Mouse (Mus musculus): ENCODE measurements around the gene Sprtn. TPM values are rescaled to one million over a fixed set of nuclear protein-coding genes. Genes with fewer than 3 reads are reported as not detected.

Sprtn gene
- total and polyA plus RNA-seq, 3 experiments = 27.2 to 31.8 TPM; not detected in 1

DNA sequence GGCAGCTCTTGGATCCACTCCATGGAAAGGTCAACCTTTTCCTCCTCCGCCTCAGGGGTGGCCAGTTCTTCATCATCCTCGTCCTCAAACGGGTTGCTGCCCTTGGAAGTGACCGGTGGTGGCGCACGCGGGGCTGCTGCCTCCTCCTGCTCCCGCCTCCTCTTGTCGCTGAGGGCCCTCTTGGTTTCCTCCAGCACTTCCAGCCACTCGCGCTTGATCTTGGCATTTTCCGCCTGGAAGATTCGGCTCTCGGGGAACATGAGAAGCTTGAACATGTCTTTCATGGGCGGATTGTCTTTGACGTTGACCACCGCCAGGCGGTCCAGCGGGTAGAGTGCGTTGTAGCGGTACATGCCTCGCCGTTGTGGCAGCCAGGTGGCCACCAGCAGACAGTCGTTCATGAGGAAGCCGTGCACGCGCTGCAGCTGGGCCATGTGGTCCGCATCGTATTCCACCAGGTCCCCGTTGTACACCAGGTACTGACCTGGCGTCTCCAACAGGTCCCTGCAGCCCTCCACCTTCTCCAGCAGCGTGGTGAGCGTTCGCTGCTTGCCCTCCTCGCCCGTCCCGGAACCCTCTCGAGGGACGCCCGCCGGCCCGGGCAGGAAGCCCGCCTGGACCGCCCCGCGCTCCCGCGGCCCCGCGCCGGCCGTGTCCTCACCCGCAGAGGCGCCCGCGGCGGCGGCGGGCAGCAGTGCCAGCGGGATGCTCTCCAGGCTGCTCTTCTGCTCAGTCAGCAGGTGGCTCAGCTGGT is 877 bp upstream of the Sprtn start:
- H3K27ac ChIP-seq (ENCODE audit: control insufficient read depth, low read depth, low read length) = peak overlapping the region; percentile 70
- peak overlapping the region; percentile 98 for H3K9ac ChIP-seq (ENCODE audit: control insufficient read depth, low read depth, low read length, poor library complexity, severe bottlenecking)
- peak; percentile 63 for DNase-seq (ENCODE audit: low read depth, low spot score)
- H3K9me3 ChIP-seq (replicated peaks; ENCODE audit: insufficient read depth, low read length) = no peaks in the 10 kb centered on the region
- peaks cover 16 to 29% of the 10 kb centered on the region in 2 experiments for H3K36me3 ChIP-seq (ENCODE audit: control insufficient read depth in 1 of 2, insufficient read depth in 2 of 2, low read length in 2 of 2)
- peaks cover 58% of the 10 kb centered on the region for H3K79me2 ChIP-seq (ENCODE audit: control insufficient read depth, insufficient read depth, low read length, poor library complexity)
- H3K4me1 ChIP-seq (ENCODE audit: control insufficient read depth in 1 of 2, insufficient read depth in 2 of 2, low read length in 2 of 2) = peaks cover 0 to 19% of the 10 kb centered on the region in 2 experiments; a peak in 3 of 4 replicates
- no peaks in the 10 kb centered on the region for H3K27me3 ChIP-seq (ENCODE audit: control insufficient read depth in 1 of 2, insufficient read depth in 2 of 2, low read length in 2 of 2)
- TF ChIP-seq CTCF (IDR thresholded peaks at IDR 0.05 in 2 of 3, conservative IDR thresholded peaks at IDR 0.05 in 1 of 3; ENCODE audit: control insufficient read depth in 1 of 3, insufficient read depth in 1 of 3, low read depth in 2 of 3, low read length in 3 of 3, poor library complexity in 1 of 3, severe bottlenecking in 1 of 3) (peak in 2 of 3 experiments; percentile 45 to 50; a peak in 4 of 6 replicates), CHD2 (IDR thresholded peaks at IDR 0.05; ENCODE audit: low read length) (no peak), HCFC1 (IDR thresholded peaks at IDR 0.05; ENCODE audit: low read depth, low read length) (peak; percentile 28; the same call in 1 of the 2 replicates), POLR2A (IDR thresholded peaks at IDR 0.05; ENCODE audit: control insufficient read depth in 1 of 2, insufficient read depth in 1 of 2, low read depth in 1 of 2, low read length in 2 of 2, poor library complexity in 1 of 2) (no peak), ZC3H11A (IDR thresholded peaks at IDR 0.05; ENCODE audit: low read depth, low read length) (no peak), MAX (IDR thresholded peaks at IDR 0.05; ENCODE audit: low read length) (peak; percentile 61; the same call in 1 of the 2 replicates), ZKSCAN1 (IDR thresholded peaks at IDR 0.05; ENCODE audit: low read depth, low read length) (no peak)
- H3K4me3 ChIP-seq (ENCODE audit: control insufficient read depth in 1 of 2, insufficient read depth in 1 of 2, low read depth in 2 of 2, low read length in 2 of 2) = peak overlapping the region; percentile 78 to 95

DNA sequence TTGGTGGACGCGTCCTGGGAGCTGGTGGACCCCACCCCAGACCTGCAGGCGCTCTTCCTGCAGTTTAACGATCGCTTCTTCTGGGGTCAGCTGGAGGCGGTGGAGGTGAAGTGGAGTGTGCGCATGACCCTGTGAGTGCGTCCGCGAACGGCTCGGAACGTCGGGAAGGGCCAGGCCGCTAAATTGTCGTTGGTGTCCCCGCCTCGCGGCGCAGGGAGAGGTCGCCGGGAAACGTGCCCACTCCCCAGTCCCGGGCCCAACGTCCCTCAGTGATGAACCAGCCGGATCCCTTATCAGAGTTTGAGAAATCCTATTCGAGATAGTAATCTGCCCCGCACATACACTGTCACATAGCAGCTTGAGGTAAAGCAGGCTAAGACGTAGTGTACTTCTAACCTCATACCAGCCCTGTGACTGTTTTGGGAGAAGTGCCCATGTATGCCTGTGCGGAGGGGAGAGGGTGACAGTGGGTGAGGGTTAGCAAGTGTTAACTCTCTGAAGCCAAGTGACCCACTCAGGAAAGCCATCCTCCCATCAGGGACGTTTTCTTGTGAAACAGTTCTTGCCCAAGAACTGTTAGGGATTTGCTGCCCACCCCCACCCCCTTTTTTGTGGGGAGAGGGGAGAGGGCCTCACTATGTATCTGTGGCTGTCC is 692 bp downstream of the Sprtn start:
- DNase-seq (ENCODE audit: low read depth, low spot score) = peak; percentile 35

DNA sequence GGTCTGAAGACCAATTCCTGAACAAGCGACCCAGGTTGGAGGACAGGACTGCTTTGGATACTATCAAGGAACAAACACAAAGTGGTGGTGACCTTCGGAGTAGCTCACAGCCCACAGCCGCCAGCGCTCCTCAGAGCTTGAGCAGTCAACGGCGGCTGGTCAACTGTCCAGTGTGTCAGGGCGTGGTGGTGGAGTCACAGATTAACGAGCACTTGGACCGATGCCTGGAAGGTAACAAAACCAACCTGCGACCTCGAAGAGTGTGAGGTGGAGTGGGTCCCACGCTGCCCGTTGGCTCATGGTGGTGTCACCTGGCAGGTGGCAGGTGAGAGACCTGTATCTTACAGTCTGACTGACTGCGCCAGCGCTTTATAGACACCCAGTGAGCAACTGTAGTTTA is 5.5 kb downstream of the Sprtn start:
- no peak for DNase-seq (ENCODE audit: low read depth, low spot score)
- no peaks in the 10 kb centered on the region for H3K27me3 ChIP-seq (ENCODE audit: control insufficient read depth in 1 of 2, insufficient read depth in 2 of 2, low read length in 2 of 2)
- no peak overlapping the region for H3K9ac ChIP-seq (ENCODE audit: control insufficient read depth, low read depth, low read length, poor library complexity, severe bottlenecking)
- no peak for TF ChIP-seq POLR2AphosphoS5 (IDR thresholded peaks at IDR 0.05; ENCODE audit: borderline replicate concordance, low read depth, low read length)
- no peak for TF ChIP-seq HCFC1 (IDR thresholded peaks at IDR 0.05; ENCODE audit: low read depth, low read length)
- TF ChIP-seq NELFE (IDR thresholded peaks at IDR 0.05; ENCODE audit: low read depth, low read length) = no peak
- TF ChIP-seq POLR2A (IDR thresholded peaks at IDR 0.05; ENCODE audit: control insufficient read depth in 1 of 2, insufficient read depth in 1 of 2, low read depth in 1 of 2, low read length in 2 of 2, poor library complexity in 1 of 2) = peak in 1 of 2 experiments; percentile 12; a peak in 1 of 4 replicates
- TF ChIP-seq GABPA (IDR thresholded peaks at IDR 0.05; ENCODE audit: low read depth, low read length) = no peak
- TF ChIP-seq SMC3 (IDR thresholded peaks at IDR 0.05; ENCODE audit: low read depth, low read length) = no peak
- TF ChIP-seq TBP (IDR thresholded peaks at IDR 0.05; ENCODE audit: low read depth, low read length) = no peak
- H3K4me3 ChIP-seq (ENCODE audit: control insufficient read depth in 1 of 2, insufficient read depth in 1 of 2, low read depth in 2 of 2, low read length in 2 of 2) = no peak overlapping the region
- H3K4me1 ChIP-seq (ENCODE audit: control insufficient read depth in 1 of 2, insufficient read depth in 2 of 2, low read length in 2 of 2) = peaks cover 0 to 10% of the 10 kb centered on the region in 2 experiments; a peak in 1 of 4 replicates
- no peak overlapping the region for H3K27ac ChIP-seq (ENCODE audit: control insufficient read depth, low read depth, low read length)
- no peaks in the 10 kb centered on the region for H3K9me3 ChIP-seq (replicated peaks; ENCODE audit: insufficient read depth, low read length)
- peaks cover 13 to 24% of the 10 kb centered on the region in 2 experiments for H3K36me3 ChIP-seq (ENCODE audit: control insufficient read depth in 1 of 2, insufficient read depth in 2 of 2, low read length in 2 of 2)
- H3K79me2 ChIP-seq (ENCODE audit: control insufficient read depth, insufficient read depth, low read length, poor library complexity) = peaks cover 41% of the 10 kb centered on the region

More for the DNA sequence above, 692 bp downstream of the Sprtn start:
- peaks cover 70% of the 10 kb centered on the region for H3K79me2 ChIP-seq (ENCODE audit: control insufficient read depth, insufficient read depth, low read length, poor library complexity)
- H3K9me3 ChIP-seq (replicated peaks; ENCODE audit: insufficient read depth, low read length) = no peaks in the 10 kb centered on the region
- H3K4me1 ChIP-seq (ENCODE audit: control insufficient read depth in 1 of 2, insufficient read depth in 2 of 2, low read length in 2 of 2) = peaks cover 0 to 19% of the 10 kb centered on the region in 2 experiments; a peak in 3 of 4 replicates
- no peak for TF ChIP-seq ZNF384 (IDR thresholded peaks at IDR 0.05; ENCODE audit: low read depth, low read length)
- no peak for TF ChIP-seq MAZ (IDR thresholded peaks at IDR 0.05; ENCODE audit: low read depth, low read length)
- no peak for TF ChIP-seq MAFK (IDR thresholded peaks at IDR 0.05; ENCODE audit: borderline replicate concordance, low read depth, low read length)
- no peak for TF ChIP-seq EP300 (IDR thresholded peaks at IDR 0.05; ENCODE audit: low read depth in 1 of 2, low read length in 2 of 2)
- no peak for TF ChIP-seq USF2 (IDR thresholded peaks at IDR 0.05; ENCODE audit: borderline replicate concordance in 1 of 2, insufficient read depth in 1 of 2, low read depth in 1 of 2, low read length in 2 of 2)
- no peak for TF ChIP-seq ZC3H11A (IDR thresholded peaks at IDR 0.05; ENCODE audit: low read depth, low read length)
- TF ChIP-seq TCF12 (IDR thresholded peaks at IDR 0.05; ENCODE audit: low read depth, low read length) = no peak
- peak; percentile 18; the same call in 1 of the 2 replicates for TF ChIP-seq GATA1 (IDR thresholded peaks at IDR 0.05; ENCODE audit: low read depth, low read length)
- 0 out of 2 replicates have a peak, but pooled peaks have one; percentile 77 for TF ChIP-seq CHD1 (IDR thresholded peaks at IDR 0.05; ENCODE audit: low read depth, low read length)
- no peak for TF ChIP-seq ZMIZ1 (IDR thresholded peaks at IDR 0.05; ENCODE audit: low read depth, low read length)
- no peak for TF ChIP-seq NELFE (IDR thresholded peaks at IDR 0.05; ENCODE audit: low read depth, low read length)
- TF ChIP-seq NRF1 (IDR thresholded peaks at IDR 0.05; ENCODE audit: insufficient read depth, low read depth, low read length, poor library complexity, severe bottlenecking) = no peak
- H3K27ac ChIP-seq (ENCODE audit: control insufficient read depth, low read depth, low read length) = peak overlapping the region; percentile 80
- H3K9ac ChIP-seq (ENCODE audit: control insufficient read depth, low read depth, low read length, poor library complexity, severe bottlenecking) = peak overlapping the region; percentile 99
- H3K27me3 ChIP-seq (ENCODE audit: control insufficient read depth in 1 of 2, insufficient read depth in 2 of 2, low read length in 2 of 2) = no peaks in the 10 kb centered on the region
- H3K36me3 ChIP-seq (ENCODE audit: control insufficient read depth in 1 of 2, insufficient read depth in 2 of 2, low read length in 2 of 2) = peaks cover 21 to 29% of the 10 kb centered on the region in 2 experiments
- H3K4me3 ChIP-seq (ENCODE audit: control insufficient read depth in 1 of 2, insufficient read depth in 1 of 2, low read depth in 2 of 2, low read length in 2 of 2) = peak overlapping the region; percentile 92 to 98

Measured in MEL (cell line).